Mouse (Mus musculus) CD4-positive helper T cell, adult 2 months (primary cell): Measurements from ENCODE around the gene Pcid2.
A peak's percentile ranks its signal among the peaks of the same experiment; 100 is the strongest.

Experiments used
- DNase-seq: peaks from one replicate; pipeline ENCODE4 v3.0.0-alpha.2; 2012; ENCODE audit warnings: low read depth, missing footprints, low spot score

Gene Pcid2

DNA sequence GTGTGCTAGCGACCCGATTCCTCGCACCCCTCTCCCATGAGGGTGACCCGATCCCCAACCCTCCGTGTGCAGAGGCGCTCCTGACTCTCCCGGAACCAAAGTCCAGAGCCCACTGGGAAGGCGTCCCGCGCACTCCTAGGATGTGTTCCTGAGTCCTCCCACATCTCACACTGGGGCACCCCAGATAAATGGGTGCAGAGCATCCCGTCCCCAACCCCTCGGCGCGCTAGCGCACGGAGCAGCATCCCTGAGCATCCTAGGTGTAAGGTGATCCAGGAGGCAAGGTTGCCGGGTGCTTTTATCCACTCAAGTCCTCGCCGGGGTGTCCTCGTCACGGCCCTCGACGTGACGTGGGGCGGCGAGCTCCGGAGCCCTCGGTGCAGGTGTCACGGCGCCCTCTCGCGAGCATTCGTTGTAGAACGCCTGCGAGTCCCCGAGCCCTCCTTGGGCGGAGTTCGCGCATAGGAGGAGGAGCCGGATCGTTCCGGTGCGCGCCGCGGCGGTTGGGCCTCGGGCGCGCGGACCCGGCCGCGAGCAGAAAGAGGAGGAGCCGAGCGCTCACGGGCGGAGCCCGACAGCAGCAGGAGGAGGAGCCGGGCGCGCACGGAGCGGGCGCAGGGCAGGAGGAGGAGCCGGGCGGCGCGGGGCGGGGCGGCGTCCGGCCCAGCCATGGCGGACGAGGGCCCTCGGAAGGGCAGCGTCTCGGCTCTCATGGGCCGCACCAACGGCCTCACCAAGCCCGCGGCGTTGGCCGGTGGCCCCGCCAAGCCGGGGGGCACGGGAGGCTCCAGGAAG lies at the start of gene Pcid2, which contains the start of gene Cul4a:
TSS of gene Pcid2 (minus strand) at position 373 of the 795 bp plus-strand sequence.
TSS of gene Cul4a (plus strand) at position 535 of the 795 bp plus-strand sequence.
- peak; percentile 99 for DNase-seq

DNA sequence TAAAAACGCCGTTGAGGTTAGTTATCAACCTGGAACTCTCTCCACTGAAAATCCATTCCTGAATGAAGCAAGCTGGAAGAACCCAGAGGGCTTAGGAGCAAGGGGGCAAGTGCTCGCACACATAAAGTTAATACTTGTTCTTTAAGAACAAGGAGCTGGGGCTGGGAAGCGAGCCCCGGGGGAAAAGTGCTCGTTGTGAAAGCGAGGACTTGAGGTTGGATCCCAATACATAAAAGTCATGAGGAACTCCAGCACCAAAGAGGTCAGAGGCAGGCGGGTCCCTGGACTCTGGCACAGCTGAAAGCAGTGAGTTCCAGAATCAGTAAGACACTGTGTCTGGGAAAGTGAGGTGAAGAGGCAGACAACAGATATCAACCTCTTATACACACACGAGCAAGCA lies 48.8 kb upstream of the Pcid2 start:
- DNase-seq: no peak

DNA sequence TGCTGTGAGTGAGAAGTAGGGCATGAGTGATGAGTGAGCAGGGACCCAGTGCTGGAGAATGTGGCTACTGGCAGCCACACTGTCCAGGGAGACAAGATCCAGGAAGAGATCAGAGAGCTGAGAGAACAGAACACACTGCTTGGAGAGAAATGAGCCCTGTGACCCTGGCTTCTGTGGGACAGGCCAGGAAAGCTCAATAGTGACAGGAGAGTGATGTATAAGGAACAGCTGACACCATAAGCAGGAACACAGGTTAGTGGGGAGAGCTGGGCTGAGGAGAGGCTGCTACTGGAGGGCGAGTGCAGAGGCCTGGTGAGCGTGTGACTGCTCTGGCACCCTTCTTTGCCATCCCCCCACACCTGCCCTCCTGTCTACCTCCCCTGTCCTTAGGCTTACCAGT lies 45.7 kb upstream of the Pcid2 start:
- DNase-seq: no peak

DNA sequence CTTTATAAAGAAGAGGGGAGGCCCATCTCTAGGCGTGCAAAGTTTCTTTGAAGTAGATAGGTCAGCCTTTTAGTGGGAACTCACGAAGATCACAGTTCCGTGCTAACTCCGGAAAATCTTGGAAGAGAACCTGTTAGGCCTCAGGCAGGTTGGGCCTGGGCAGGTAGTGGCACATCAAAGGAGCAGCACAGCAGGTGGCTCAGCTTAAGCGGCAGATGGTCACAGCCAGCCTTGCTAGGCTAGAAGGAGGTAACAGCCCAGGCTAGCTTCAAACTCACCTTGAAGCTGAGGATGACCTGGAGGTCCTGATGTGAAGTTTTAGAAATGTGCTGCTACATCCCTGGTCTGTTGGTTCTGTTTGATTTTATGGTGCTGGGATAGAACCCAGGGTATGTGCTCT lies 44.6 kb upstream of the Pcid2 start:
- no peak for DNase-seq

DNA sequence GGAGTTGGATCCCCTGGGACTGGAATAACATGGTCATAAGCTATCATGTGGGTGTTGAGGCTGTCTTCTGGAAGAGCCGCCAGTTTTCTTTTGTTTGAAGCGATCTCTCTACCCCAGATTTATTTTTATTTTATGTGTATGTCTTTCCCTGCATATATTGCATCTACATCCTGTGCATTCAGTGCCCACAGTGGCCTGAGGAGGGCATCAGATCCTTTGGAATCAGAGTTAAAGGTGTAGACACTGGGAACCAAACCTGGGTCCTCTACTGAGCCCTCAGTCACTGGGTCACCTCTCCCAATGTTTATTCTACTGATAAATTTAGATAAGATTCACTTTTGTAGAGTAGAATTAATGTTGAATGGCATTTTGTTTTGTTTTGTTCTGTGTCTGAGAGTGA lies 44.0 kb upstream of the Pcid2 start:
- DNase-seq: no peak

DNA sequence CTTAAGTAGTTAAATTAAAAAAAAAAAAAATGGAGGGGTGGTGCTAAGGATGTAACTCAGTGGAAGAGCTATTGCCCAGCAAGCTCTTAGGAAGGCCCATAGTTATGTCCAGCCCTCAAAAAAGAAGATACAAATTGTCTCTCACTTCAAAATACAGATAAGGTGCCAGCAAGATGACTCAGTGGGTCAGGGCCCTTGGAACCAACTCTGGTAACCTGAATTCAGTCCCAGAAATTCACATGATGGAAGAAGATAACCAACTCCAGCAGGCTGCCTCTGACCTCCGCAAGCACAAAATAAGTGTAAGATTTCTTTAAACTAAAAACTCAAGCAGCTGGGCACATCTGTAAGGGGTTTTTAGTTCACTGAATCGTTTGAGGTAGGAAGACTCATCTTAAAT lies 43.2 kb upstream of the Pcid2 start:
- no peak for DNase-seq

DNA sequence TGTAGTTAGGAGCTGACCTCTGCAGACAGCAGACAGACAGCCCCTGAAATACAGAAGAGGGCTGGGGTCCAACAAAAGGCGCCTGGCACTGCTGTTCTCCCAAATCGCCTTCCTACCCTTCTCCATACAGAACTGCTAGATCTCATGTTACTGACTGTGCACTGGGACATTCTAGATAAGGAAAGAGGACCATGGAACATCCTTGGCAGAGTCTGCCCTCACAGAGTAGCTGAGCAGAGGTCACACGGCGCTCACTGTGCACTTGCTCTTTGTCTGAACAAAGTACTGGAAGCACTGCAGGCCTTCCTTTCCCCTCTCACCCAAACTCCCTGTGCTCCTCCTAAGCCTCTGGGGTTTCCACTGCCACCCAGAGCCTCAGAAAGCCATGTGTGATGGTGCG lies 36.4 kb upstream of the Pcid2 start:
- DNase-seq: no peak

DNA sequence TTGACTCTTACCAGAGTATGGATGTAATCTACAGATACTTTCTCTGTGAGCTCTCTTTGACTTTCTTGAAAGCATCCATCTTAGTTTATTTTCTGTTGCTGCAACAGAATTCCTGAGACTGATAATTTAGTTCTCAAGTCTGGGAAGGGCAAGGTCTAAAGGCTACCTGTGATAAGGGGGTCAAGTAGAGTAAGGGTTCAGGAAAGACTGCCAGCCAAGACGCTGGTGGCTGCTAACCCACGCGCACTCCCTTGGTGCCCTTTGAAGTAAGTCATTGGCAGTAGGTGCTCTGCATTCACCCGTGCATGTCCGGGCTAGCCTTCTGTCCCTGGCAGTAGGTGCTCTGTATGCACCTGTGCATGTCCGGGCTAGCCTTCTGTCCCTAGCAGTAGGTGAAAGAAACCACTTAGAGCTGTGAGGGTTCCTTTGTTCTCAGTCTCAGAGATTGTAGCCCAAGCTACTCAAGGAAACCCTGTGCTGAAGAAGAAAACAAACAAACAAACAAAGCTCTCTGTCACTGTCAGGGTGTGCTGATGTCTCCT lies 34.5 kb upstream of the Pcid2 start:
- no peak for DNase-seq

DNA sequence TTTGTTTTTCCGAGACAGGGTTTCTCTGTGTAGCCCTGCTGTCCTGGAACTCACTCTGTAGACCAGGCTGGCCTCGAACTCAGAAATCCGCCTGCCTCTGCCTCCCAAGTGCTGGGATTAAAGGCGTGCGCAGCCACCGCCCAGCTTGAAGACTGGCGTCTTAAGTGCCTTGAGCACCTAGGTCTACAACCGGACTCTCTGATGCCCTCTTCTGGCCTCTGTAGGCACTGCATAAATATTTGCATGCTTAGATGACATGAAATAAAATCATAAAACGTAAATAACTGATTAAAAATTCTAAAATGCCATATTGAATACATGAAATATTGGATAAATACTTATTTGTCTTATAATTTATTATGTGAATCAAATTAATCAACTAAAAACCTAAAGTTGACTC lies 27.0 kb upstream of the Pcid2 start:
- peak; percentile 63 for DNase-seq

DNA sequence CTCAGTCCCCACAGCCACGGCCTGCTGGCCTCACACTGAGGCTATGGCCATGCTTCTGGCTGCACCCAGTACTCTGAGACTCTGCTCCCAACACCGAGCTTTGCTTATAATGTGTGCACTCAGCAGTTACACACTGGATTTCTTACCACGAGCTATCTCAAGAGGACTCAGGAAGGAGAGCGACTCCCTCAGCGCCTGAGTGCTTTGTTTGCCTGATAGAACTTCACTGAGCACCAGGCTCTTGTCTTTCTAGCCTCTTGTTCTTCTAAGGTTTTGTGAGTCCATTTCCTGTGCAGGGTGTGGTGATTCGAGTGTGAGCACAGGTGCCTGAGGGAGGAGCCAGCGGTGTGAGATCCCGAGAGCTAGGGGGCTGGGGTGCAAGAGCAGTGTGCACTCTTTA lies 19.6 kb upstream of the Pcid2 start:
- no peak for DNase-seq

DNA sequence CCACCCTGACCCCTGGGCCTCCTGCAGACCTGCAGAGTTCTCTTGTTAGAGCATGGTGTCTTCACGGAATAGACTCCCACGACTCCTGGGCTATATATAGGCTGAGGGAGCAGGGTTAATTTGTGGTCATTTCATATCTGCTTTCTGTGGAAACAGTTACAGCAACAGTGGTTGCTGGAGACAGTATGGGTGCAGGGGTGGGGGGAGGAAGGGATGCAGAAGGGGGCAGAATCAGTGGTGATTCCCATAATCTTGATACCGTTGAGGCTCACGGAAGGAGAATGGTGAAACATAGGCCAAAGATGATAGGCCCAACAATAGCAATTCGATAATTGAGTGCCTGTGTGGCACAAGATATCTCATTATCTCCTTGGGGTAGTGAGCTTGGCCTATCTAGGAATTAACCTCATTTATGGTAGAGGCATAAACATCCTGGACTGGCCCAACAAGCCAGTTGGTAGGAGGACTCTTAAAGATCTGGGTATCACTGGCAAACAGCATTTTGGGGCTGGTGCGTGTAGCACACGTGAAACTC lies 17.7 kb upstream of the Pcid2 start:
- DNase-seq: no peak

DNA sequence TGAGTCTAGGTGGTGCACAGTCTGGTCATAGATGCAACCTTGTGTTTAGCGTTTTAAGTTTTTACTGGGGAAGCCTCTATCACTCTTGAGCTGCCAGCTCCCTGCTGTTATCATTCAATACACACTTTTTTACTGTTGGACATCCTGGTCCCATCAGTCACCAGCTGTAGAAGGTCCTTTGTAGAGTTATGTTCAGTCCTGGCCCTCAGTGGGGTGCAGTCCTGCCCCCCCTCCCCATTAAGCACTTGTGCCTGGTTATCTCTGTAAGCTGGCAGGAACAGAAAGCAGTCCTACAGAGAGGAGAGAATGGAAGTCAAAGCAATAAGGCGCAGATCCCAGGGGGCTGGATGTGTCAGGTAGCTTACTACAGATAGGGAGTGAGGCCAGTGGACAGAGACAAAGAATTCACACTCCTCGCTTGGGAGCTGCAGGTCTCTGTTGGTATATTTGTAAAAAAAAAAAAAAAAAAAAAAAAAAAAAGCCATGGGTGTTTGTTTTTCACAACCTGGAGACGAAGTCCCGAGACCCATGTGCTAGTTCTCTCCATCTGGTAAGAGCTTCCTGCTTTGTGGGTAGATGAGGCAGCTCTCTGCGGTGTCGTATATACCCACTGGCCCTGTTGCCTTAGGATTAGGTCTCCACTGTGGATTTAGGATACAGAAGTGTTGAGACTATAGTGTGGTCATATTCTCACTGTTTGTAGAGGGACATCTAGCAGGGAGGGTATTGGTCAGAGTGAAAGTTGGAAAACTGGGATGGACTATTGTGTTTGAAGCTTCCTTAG lies 15.8 kb upstream of the Pcid2 start:
- DNase-seq: no peak

DNA sequence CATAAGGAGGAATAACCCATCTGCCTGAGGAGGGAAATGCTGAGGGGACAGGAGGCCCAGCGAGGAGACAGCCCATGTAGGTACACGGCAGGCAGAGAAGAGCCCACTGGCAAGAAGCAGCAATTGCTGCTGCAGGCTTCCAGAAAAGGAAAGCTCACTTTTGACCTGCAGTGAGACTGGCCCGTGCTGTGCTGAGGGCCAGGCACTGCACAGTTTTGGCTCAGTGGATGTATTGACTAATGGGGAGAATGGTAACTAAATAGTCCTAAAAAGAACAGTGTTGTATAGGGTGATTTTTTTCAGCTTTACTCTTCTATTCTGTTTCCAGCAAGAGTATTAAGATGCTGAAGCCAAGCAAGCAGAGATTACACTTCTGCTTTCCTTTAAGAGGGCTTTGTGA lies 13.3 kb upstream of the Pcid2 start:
- DNase-seq: no peak

DNA sequence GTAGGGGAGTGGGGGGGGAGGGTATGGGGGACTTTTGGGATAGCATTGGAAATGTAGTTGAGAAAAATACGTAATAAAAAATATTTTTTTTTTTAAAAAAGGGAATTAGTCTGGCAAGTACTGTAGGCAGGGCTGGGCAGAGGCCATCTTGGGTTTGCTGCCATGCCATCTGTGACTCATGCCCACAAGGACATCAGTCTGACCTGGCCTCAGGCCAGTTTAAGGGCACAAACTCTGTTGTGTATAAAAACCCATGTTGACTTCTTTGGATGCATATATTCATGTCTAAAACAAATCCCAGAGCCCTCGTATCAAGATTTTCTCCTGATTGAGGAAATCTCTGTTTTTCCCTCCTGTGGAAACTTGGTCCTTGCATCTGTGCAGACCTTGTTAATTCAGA lies 11.8 kb upstream of the Pcid2 start:
- no peak for DNase-seq

DNA sequence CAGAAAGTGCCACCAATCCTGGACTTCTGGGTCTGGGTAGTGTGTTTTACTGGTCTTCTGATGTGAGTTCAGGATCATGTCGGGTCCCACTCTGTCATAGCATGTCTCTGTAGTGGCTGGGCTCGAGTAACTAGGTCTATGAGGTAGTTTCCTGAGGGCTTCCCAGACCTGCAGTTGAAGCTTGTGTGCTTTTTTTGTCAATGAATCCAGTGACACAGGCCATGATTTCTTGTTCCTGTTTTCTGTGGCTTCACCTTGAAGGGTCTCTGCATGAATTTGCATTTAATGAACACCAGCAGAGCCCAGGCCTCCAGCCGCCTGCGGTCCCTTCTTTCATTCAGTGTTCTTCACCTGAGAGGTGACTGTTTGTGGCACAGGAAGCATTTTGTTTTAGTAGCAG lies 8.0 kb upstream of the Pcid2 start:
- DNase-seq: no peak

DNA sequence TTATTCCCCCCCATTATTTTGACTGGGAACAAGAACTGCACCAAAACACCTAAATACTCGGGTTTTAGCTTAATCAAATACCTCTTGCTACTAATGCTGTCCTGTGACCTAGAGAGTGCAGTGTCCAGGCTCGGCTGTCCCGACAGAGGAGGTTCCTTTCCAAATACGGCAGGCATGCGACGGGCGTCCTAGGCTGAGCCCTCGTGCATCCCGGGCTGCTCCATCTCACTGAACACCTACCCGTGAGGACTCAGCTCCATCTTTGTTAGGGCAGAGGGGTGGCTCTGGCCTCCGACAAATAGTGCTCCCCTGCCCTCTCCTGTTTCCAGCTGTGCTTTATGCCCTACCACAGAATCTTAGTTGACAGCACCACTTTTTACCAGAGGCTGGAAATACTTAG lies 6.7 kb upstream of the Pcid2 start:
- no peak for DNase-seq

DNA sequence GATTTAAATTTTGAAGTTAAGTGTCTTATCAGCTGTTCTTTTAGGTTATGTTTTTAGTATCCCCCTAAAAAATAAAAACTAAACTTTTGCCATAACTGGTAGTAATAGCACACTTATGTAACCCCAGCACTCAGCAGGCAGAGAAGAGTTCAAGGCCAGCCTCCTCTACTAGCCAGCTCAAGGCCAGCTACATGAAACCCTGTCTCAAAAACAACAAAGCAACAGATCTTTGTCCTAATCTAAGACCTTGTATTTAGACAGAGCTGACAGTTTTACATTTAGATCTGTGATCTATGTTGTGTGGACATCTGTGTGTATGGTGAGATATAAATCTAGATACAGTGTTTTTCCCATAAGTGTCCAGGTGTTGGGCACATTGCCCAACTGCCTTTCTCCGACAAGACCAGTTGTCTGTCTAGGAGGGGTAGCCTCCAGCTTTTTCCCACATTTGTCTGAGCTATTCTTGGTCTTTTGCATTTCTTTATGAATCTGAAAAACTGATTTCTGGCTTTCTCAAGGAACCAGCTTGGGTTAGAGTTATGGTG lies 4.2 kb upstream of the Pcid2 start:
- no peak for DNase-seq

DNA sequence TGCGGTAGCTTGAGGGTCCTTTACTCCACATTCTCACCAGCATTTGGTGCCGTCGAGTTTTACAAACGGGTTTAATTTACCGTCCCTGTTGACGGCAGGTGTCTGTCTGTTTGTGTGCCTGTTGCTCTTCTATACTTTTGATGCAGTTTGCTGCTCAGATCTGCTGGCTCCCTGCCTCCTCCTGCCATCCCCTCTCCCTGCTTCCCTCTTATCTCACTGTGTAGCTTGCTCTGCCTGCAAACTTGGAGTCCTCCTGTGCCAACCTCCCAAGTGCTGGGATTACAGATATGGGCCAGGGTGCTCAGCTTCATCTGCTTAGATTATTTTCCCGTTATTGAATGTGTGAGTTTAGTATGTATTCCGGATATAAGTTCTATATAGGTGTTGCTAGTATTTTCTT lies 3.7 kb upstream of the Pcid2 start:
- DNase-seq: no peak

DNA sequence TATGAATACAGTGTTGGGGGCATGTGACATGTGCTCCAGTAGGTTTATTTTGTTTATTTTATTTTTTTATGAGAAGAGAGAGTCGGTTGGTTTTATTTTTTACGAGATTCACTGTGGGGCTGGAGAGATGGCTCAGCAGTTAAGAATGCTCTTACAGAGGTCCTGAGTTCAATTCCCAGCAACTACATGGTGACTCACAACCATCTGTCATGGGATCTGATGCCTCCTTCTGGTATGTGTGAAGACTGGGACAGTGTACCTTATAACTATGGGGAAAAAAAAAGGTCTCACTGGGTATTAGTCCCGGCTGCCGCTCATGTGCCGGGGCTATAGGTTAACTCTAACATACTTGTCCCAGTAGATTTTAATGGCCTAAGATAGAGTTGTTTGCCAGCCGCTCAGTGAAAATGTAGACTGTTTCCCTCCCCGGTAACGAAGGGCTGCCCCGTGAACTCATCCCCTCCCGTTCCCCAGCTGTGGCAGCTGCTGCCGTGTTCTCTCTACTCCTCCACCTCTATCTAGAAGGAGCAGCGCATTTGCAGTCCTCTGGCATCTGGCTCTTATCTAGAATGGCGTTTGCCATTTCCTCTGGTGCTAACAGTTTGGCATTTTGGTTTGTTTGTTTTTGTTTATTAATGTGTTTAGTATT lies 2.9 kb upstream of the Pcid2 start:
- DNase-seq: no peak

DNA sequence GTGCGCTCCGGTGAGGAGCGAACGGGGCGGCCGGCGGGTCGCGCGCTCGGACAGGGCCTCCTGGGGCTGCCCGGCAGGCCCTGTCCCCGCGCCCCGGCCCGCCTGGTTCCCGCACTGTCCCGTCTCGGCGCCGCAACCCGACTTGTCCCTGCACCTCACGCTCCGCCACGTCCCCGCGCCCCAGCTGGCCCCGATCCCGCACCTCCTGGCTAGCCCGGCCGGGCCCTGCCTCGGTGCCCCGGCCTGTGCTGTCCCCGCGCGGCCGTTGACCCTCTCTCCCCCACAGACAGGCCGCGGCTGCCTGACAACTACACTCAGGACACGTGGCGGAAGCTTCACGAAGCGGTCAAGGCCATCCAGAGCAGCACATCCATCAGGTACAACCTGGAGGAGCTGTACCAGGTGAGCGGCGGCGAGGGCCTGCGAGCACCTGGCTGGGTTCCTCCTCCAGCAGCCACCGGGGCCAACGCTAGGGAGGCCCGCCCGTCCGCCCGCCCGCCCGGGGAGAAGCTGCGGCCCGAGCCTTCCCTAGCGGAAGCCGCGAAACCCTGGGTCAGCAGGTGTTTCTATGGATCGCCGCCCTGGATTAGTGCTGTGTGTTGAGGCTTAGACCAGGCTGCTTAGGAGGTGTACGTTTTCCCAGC lies 771 bp upstream of the Pcid2 start:
- no peak for DNase-seq

DNA sequence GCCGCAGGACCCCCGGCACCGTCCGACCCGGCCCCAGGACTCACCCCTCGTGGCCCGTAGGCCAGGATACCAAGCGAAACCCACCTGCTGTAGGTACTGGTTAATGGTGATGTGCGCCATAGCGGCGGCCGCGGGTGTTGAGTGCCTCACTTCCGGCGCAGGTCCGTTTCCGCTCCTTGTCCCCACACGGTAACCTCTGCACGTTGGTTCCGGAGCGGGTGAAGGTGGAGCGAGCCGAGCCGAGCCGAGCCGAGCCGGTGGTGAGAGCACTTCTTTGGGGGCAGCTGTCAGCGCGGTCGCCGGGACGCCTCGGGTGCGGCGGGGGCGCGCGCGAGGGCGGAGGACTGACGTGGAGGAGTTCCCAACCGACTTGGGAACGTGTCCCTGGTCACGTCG lies 570 bp downstream of the Pcid2 start:
- DNase-seq: peak; percentile 93
